Mouse (Mus musculus): ENCODE measurements at regions not wholly inside any gene's neighbourhood (a gene's known extent, or its start where the extent isn't known, plus 50 kb on each side); places are given as distances from the start of the nearest gene placed in this dataset.
"Not testable (repeated sequence)": the region's sequence is repeated elsewhere in the genome, so short reads cannot be mapped to it uniquely, and the experiment has no call there.

DNA sequence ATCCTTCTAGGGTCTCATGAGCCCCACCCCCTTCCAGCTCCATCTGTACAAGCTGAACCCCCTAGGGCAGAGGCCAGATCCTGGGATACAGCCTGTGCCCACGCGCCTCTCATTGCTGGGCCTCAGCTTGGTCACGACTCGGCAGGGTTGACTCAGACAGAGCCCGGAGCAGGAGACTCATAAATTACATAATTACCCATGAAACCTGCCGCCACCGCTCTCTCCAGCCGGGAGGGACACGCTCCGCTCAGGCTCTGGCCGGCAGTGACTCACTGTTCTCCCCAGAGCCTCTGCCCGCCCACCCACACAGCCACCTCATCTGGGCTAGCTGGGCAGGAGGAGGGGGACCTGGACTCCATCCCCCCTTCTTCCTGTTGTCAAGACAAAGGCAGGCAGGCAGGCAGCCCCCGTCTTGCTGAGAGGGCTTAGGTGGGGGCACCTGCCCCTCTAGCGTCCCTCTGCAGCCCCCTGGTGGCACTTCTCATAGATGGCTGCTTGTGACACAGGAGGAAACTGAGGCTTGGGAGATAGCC is 149.6 kb upstream of the Rtl1 start:
- peak; percentile 20 to 32 for DNase-seq

DNA sequence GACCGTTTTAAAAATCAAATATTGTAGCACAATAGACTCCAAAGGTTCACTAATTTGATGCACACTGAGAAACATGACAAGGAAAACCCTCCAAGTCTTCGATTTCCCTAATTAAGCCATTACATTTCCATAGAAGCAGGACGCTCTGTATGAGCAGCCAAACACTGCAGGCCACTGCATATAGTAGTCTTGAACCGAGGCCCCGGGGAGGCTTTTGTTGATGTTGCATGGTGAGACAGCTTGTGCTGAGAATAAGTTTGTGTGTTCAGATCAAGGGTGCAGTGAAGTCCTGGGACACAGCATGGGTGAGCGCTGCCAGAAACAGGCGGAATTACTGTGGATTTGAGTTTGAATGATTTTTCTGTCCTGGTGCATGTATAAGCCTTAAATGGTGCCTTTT is 154.9 kb upstream of the Rtl1 start:
- no peak for DNase-seq

DNA sequence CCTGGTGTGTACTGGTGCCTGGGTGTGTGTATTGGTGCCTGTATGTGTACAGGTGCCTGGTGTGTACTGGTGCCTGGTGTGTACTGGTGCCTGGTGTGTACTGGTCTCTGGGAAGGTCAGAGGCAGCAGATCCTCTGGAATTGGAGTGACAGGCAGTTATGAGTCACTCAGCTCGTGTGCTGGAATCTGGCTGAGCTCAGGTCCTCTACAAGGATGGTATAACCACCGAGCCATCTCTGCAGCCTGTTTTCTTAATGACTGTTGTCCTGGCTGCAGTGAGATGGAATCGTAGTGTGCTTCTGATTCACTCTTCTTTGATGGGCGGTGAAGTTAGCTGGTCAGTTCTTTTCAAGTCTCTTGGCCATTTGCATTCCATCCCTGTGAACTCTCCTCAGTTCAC is 164.2 kb upstream of the Rtl1 start:
- DNase-seq = no peak

DNA sequence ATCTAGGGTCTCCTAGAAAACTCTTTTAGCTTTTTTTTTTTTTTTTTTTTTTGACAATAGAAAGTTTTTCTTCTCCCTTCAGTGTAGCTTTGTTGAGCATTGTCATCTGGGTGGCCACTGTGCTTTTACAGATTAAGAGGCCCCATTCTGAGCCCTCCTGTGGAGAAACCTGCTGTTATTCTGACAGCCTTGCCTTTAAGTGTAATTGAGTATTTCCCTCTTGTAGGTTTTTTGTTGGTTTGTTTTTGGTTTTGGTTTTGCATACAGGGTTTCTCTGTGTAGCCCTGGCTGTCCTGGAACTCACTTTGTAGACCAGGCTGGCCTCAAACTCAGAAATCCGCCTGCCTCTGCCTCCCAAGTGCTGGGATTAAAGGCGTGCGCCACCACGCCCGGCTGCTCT is 166.5 kb upstream of the Rtl1 start:
- not testable (repeated sequence) for DNase-seq

DNA sequence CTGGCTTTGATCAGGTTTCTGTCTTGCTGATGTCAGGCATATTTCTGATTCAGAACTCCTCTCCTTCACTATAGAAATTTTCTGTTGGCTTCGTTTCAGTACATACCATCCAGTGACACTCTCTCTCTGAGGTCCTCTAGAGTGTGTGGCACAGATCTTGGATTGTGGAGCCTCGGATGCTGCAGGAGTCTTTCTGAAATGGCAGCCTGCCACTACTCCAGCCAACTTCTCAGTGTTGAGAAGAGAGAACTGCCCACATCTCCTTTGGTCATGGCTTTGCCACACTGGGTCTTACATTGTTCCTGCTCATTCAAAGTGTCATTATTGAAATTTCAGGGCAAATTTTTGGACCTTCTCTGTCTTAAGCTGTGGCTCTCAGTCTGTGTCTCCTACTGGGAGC is 172.4 kb upstream of the Rtl1 start:
- DNase-seq = no peak

DNA sequence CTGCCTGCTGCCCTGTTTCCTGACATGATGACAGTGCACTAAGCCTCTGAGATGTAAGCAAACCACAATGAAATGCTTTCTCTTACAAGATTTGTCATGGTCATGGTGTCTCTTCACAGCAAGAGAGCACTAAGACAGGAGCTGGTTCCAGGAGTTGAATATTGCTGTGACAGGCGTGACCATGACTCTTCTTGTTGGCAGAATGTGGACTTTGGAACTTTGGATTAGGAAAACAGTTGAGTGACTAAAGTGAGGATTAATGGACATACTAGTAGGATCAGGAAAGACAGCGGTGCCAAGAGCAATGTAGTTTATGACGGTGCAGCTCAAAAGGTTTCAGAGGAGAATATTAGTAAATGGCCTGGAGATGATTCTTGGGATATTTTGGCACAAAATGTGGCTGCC is 173.8 kb upstream of the Rtl1 start:
- DNase-seq = no peak

DNA sequence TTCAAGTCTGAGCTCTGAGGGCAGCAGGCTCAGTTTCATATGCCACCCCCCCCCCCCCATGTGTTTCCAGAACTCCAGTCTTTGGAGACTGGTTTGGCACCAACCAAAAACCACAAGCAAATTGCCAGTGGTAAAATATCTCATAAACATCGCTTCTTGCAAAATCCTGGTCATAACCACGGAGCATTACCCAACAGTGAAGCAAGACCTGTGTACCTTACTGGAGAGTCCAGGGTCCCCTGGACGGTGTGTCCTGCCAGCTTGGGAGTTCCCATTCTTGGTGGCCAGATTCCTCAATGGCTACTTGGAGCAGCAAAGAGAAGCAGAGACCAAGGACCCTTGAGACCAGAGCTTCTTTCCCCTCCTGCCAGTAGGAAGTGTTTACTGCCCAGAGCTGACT is 198.7 kb upstream of the Rtl1 start:
- DNase-seq = peak; percentile 1 to 12

DNA sequence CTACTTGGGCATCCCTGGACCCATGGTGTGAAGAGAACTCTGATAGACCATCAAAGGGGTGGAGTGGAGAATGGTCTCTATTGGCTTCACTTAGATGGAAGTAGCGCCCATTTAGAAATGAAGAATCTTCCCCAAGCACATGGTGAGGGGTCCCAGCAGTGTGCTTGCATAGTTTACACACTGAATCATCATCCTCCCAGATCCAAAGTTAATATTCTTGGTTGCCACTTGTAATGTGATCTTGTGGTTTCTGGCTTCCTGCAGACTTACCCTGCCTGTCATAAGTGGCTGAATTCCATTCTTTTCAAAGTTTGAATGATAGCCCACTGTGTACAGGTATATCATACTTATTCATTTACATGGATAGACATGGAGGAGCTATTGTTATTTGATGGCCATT is 199.3 kb upstream of the Rtl1 start:
- DNase-seq = no peak

DNA sequence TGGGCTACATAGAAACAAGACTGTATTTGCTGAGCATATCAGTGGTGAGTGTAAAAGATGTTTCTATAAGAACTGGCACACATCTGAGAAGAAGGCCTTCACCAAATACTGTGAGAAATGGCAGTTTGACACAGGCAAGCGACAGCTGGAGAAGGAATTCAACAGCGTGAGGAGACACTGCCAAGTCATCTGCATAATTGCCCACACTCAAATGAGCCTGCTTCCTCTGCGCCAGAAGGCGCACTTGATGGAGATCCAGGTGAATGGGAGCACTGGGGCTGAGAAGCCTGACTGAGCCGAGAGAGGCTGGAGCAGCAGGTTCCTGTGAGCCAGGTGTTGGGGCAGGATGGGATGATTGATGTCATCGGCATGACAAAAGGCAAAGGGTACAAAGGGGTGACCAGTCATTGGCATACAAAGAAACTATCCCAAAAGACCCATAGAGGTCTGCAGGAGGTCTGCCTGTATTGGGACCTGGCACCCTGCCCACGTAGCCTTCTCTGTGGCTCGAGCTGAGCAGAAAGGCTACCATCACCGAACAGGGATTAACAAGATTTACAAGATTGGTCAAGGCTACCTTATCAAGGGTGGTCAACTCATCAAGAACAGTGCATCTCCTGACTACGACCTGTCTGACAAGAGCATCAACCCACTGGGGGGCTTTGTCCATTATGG is 227.2 kb upstream of the Rtl1 start:
- DNase-seq = no peak

DNA sequence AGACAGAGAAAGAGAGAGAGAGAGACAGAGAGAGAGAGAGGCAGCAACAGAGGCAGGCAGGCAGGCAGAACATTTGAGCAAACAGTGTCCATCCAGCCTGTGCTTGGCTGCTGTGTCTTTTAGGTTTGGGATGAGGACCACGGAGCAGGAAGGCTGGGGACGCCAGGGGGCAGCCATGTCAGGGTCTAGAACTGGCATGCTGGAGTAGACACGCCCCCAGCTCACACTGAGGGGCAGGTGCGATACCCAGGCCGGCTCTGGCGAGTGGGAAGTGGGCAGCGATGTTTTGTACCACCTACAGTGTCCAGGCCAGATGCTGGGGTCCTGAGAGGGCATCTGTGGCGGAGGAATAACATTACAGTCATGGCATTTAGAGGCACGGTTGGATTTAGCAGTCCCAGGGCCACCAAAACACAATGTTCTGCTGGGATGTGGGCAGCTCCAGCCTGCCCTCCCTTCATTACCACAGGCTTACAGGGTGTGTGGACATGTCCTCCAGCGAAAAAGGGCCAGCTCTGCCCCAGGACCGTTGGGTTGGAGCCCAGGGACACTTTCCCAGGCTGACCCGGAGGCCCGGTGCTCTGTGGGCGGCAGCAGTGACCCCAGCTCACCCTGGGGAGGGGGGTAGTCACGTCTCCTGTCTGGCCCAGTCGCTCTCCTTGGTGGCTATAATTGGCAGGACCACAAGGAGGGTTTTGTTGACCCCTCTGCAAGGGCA is 230.3 kb upstream of the Rtl1 start:
- DNase-seq = peak; percentile 4 to 12

DNA sequence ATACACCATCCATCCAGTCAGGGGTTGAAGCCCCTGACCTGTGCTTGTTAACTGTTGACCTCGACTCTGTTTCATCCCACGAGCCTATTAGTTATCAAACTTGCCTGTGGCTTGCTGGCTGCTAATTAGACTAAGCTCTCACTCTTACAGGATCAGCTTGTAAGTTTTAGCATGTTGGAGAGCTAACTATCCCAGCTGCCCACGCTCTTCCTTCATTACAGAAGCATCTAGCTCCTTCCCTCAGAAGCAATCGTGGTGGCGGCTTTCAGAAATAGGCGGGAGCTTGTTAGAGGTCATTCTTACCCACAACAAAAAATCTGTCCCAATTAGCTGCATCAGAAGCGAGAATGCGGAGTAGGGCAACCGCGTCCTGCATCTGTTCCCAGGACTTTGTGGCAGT is 232.8 kb upstream of the Rtl1 start:
- no peak for DNase-seq

DNA sequence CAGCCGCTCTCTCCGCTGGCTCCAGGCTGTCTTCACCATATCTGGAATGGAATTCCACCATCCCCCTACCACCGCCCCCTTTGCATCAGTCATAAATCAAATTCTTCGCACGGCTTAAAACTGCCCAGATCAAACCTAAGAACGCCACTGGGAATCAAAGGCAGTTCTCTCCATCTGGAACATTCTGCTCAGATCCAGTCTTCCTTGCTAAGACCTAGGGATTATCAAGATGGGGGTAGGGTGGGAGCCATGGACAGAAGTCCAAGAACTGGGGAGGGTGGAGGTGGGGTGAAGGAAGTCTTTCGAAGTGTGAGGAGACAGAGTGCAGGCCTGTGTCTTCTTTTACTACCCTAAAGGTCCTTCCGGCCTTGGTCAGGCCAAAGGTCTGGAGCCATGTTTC is 236.4 kb upstream of the Rtl1 start:
- DNase-seq = no peak

DNA sequence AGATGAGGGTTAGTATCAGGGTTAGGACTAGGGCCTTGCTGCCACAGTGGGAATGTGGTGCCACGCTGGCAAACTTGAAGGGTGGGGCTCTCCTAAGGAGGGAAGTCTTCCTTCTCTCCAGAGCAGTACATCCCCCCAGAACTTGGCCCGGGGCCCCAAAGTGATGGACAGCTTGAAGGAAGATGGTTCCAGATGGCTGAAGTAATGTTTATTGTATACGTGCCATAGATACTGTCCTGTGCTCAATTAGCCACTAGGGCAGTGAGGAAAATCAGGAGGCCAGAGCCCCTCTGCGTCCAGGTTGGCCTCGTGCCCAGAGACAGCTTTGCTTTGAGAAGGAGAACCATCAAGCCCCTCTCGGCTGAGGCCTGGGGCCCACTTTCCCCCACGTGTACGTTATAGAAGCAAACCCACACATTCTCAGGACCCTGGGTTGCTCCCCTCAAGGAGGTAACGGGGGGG is 239.0 kb upstream of the Rtl1 start:
- no peak for DNase-seq

DNA sequence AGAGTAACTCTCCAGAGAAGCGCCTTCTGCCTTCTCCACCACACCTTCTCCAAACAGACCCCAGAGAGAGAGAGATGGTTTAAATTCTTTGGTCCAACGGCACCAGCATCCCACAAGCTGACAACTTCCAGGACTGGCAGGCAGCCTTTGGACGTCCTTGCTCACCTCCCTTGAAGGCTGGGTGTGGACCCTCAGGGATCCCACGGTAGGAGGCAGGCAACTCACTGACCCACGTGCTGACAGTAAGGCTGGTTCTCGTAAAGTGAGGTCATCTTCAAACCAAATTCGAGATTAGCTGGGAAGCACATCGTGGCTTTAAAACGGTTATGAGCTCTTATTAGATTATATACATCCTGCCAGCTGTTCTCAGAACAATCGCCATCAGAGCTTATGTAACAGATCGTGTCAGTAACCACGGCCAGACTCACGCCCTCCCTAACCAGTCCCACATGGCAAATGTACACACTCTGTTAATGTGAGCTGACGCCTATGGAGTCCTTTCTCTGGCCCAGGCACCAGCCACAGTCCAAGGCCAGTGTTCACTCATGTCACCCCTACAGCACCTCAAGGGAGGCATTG is 239.9 kb upstream of the Rtl1 start:
- DNase-seq = no peak

DNA sequence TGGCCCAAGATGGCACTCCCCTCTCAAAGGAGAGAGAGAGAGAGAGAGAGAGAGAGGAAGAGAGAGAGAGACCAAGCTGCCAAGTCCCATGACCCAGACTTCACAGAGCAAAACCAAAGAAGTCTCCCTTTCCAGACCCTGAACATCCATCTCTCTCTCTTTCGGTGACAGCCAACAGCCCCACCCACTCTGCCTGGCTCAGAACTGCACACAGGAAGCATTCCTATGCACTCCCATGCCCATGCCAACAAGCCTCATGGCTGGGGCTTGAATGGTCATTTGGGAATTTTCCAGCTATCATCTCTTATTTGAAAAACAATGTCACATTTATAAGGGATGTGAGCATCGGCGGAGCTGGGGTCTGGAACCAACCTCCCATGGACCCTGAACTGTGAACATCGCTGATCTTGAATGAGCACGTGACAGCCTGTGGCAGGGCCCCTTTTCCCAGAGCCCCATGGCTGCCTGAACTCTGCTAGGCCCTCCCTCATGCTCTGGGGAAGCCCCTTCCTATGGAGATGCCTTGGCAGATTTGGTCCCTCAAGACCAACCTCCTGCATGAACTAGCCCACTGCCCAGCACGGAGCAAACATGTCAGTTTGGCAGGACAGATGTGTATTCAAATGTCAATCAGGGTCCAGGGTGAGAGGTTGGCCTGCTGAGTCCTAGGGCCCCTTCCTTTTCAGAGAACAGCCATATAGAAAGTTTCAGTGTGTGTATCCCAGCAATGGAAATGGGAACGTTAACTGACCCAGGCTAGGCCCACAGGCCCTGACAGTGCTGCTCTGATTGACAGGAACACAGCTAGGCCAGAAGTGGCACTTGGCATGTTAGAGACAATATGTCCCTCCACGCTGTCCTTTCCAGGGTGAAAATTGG is 244.8 kb upstream of the Rtl1 start:
- no peak for DNase-seq

DNA sequence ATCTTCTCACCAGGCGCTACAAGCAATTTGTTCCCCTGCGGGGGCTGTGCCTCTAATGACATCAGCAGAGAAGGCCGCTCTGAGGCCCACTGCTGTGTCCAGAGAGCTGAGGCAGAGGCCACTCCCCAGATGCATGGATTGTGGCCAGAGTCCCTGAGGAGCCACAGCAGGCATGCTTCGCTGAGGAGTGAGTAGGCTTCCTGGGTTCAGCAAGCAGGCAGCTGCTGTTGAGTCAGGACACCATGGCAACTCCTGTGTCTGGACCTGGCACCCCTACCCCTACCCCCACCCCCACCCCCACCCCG is 245.4 kb upstream of the Rtl1 start:
- DNase-seq = no peak

DNA sequence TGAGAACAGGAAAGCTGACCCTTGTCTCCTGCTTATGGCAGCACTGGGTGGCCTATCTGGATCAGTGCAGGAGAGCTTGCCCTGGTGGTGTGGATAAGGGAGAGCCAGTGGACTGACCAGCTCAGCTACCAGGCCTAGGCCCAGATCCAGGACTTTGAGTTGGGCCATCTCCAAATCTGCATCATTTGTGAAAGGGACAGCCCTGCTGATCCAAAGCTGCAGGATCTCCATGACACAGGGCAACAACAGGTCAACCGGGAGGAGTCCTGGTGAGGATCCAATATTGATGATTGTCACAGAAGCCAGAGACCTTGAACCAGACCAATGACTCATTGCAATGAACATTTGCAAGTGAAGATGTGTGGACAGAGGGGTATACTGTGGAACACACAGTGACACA is 256.2 kb upstream of the Rtl1 start:
- DNase-seq = no peak

DNA sequence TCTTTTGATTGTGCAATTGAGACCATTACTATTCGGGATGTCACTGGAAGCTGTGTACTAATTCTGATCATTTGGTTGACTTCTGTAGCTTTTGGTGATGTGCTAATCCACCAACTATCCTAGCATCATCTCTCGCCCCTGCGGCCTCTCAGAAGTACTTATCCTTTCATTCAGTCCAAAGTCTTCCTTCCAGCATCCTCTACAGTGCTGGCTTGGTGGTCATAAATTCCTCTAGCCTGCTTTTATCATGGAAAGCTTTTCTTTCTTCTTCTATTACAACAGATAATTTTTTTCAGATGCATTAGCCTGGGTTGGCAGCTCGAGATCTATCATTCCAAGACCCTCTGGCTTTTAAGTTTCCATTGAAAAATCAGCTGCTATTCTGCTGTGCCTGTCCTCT is 257.6 kb upstream of the Rtl1 start:
- DNase-seq = no peak

DNA sequence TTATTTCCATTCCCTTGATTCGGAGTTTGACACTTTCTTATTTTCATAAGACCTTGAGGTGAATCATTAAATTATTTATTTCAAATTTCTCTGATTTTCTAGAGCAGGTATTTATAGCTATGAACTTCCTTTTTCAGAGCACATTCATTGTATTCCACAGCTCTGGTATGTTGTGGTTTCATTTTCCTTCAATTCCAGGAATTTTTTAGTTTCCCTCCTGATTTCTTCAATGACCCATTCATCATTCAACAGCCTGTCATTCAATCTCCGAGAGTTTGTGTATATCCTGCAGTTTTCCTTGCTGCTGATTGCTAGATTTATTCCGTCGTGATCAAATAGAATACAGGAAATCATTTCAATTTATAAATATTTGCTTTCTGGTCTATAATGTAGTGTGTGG is 264.7 kb upstream of the Rtl1 start:
- no peak for DNase-seq

DNA sequence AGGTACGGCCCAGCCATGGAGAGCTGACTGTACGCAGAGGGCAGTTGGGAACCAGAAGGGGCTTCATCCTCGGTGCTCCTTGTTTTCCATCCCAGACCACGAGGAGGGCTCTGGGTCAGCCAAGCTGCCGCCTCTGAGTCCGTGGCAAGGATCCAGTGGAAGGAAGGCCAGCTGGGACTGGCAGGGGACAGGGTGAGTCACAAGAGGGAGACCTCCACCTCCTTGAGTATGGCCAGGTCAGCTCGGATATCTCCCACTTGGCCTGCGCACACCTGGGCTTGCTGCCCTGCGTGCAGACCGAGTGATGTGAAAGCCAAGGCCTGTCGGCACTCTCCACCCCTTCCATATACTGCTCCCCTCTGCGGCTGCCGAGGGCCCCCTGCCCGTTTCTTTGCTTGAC is 270.9 kb upstream of the Rtl1 start:
- peak in 1 of 2 experiments; percentile 3 for DNase-seq

DNA sequence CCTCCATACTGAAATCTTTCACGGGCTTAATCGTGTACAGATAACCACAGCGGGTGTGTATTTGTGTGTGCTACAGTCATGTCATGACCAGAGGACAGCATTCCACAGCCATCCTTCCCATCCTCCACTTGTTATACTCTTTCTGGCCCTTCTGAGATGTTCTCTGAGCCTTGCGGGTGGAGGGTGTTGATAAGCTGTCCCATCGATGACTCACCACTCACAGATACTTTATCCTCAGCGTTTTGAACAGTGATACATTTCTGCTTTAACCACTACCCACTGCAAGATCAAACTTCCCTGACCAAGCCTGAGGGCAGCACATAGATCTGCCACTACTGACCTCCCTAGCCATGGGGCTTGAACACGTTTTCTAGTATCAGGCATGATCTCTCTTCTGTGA is 274.3 kb upstream of the Rtl1 start:
- no peak for DNase-seq

DNA sequence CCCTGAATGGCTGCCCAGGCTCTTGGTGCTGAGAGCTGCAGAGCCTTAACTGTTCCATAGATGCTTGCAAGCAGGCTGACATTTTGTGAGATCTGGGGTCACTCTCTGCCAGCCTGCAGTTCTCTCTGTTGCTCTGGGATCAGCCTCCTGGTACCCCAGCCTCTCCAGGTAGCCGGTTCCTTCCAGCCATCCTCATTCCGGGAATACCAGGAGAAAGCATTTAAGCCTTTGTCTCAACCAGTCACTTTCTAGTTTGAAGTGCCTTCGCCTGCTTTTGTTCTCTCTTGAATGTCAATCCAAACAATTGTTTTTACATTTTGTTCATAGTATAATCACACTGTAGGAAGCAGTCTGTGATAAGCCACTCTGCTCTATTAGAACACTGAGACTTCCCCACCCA is 281.0 kb upstream of the Rtl1 start:
- DNase-seq = no peak

DNA sequence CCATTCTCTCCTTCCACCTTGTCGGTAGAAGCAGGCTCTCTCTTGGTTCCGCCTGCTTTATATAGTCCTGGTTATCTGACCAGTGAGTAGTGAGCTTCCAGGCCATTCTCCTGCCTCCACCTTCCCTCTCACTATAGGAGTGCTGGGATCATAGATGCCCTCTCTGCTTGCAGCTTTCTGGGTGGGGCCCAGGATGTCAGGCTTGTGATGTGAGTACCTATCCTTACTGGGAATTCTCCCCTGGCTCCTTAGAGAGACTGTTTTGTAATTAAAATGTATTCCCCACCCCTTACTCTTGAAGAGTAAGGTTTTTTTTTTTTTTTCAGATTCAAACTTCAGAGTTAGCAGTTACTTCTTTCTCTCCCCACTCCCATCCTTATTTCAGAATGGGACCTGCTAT is 291.1 kb upstream of the Rtl1 start:
- no peak for DNase-seq

All from heart, adult 18-20 months (tissue).